Mouse (Mus musculus) MEL-GATA-1-ER (cell line): ENCODE measurements around the gene Tmem8.
"Not testable (repeated sequence)": the region's sequence is repeated elsewhere in the genome, so short reads cannot be mapped to it uniquely, and the experiment has no call there.

Source experiments
- DNase-seq: peaks from one replicate; pipeline ENCODE4 v3.0.0-alpha.2; 2012; ENCODE audit warnings: low read depth; ENCODE audit errors: extremely low read depth

Tmem8 gene

GRCm38 (mm10) chr17:26111024-26111423, 2.1 kb upstream of the Tmem8 start:
- no peak for DNase-seq

GRCm38 (mm10) chr17:26111722-26112121, 1.4 kb upstream of the Tmem8 start:
- DNase-seq = no peak

GRCm38 (mm10) chr17:26112751-26113150, 348 bp upstream of the Tmem8 start:
- no peak for DNase-seq

GRCm38 (mm10) chr17:26114061-26114460, 962 bp downstream of the Tmem8 start:
- DNase-seq = no peak

GRCm38 (mm10) chr17:26114461-26114860, 1.4 kb downstream of the Tmem8 start:
- DNase-seq = not testable (repeated sequence)

- no peak for DNase-seq
Measured at GRCm38 (mm10) chr17:26115205-26115898, 2.3 kb downstream of the Tmem8 start.

GRCm38 (mm10) chr17:26115956-26116487, 2.9 kb downstream of the Tmem8 start:
- DNase-seq = no peak

- DNase-seq = no peak
Measured at GRCm38 (mm10) chr17:26116503-26117258, 3.6 kb downstream of the Tmem8 start.

GRCm38 (mm10) chr17:26119766-26120710, 6.9 kb downstream of the Tmem8 start:
- DNase-seq = peak; percentile 45

- DNase-seq = no peak
Measured at GRCm38 (mm10) chr17:26122431-26123140, 9.5 kb downstream of the Tmem8 start.

- peak; percentile 95 for DNase-seq
Measured at GRCm38 (mm10) chr17:26123267-26123684, 10.2 kb downstream of the Tmem8 start, which contains the start of gene Mrpl28. Mrpl28 (plus strand) TSS chr17:26123500.

- DNase-seq = no peak
Measured at GRCm38 (mm10) chr17:26124560-26124959, 11.5 kb downstream of the Tmem8 start.

GRCm38 (mm10) chr17:26125226-26125625, 12.1 kb downstream of the Tmem8 start:
- no peak for DNase-seq

GRCm38 (mm10) chr17:26131062-26131732, 18.1 kb downstream of the Tmem8 start:
- no peak for DNase-seq

- DNase-seq = no peak
Measured at GRCm38 (mm10) chr17:26131856-26132853, 19.1 kb downstream of the Tmem8 start.

- no peak for DNase-seq
Measured at GRCm38 (mm10) chr17:26137106-26137750, 24.1 kb downstream of the Tmem8 start.

- DNase-seq = no peak
Measured at GRCm38 (mm10) chr17:26137751-26138130, 24.6 kb downstream of the Tmem8 start.

- peak; percentile 97 for DNase-seq
Measured at GRCm38 (mm10) chr17:26138239-26138836, 25.2 kb downstream of the Tmem8 start, which contains the start of gene Axin1. Axin1 (plus strand) TSS chr17:26138688.
